Mouse (Mus musculus) inflammation-experienced regulatory T-cells, adult 6 months (primary cell): ENCODE data around the gene Phf21a. TPM values are rescaled to one million over a fixed set of nuclear protein-coding genes. Genes with fewer than 3 reads are reported as not detected.
A peak's percentile ranks its signal among the peaks of the same experiment; 100 is the strongest.
"Not testable (repeated sequence)": the region's sequence is repeated elsewhere in the genome, so short reads cannot be mapped to it uniquely, and the experiment has no call there.

ENCODE experiments used
- ATAC-seq: one replicate; pipeline ENCODE4 v1.8.0; 2017
- polyA plus RNA-seq, 3 experiments: library from polyadenylated mRNA; unstranded; fragments of 100-300 nt; shearing (Covaris generic); gene quantifications; one replicate each; pipeline ENCODE4 v1.2.1; 2017

The Phf21a gene
- polyA plus RNA-seq, 3 experiments from 2014 or later = 44.3 to 68.5 (median 54.2) TPM

- no peak for ATAC-seq
Measured at GRCm38 (mm10) chr2:92385113-92386051, 292.5 kb downstream of the Phf21a start.

GRCm38 (mm10) chr2:92386821-92387570, 294.1 kb downstream of the Phf21a start:
- ATAC-seq = no peak

GRCm38 (mm10) chr2:92387646-92388045, 294.7 kb downstream of the Phf21a start:
- no peak for ATAC-seq

- no peak for ATAC-seq
Measured at GRCm38 (mm10) chr2:92388081-92388517, 295.2 kb downstream of the Phf21a start.

GRCm38 (mm10) chr2:92388891-92389641, 296.1 kb downstream of the Phf21a start:
- ATAC-seq = peak; percentile 56

GRCm38 (mm10) chr2:92389645-92390044, 296.7 kb downstream of the Phf21a start:
- no peak for ATAC-seq

- no peak for ATAC-seq
Measured at GRCm38 (mm10) chr2:92390206-92390930, 297.5 kb downstream of the Phf21a start.

- no peak for ATAC-seq
Measured at GRCm38 (mm10) chr2:92391116-92391515, 298.2 kb downstream of the Phf21a start.

GRCm38 (mm10) chr2:92391703-92392317, 298.9 kb downstream of the Phf21a start:
- ATAC-seq = no peak

- ATAC-seq = peak; percentile 56
Measured at GRCm38 (mm10) chr2:92392318-92393264, 299.7 kb downstream of the Phf21a start.

- ATAC-seq = no peak
Measured at GRCm38 (mm10) chr2:92395535-92395934, 302.6 kb downstream of the Phf21a start.

- no peak for ATAC-seq
Measured at GRCm38 (mm10) chr2:92397436-92397835, 304.5 kb downstream of the Phf21a start.

GRCm38 (mm10) chr2:92399877-92400276, 307.0 kb downstream of the Phf21a start:
- not testable (repeated sequence) for ATAC-seq

GRCm38 (mm10) chr2:92400682-92401081, 307.8 kb downstream of the Phf21a start:
- no peak for ATAC-seq

- no peak for ATAC-seq
Measured at GRCm38 (mm10) chr2:92401091-92401561, 308.2 kb downstream of the Phf21a start, which contains the start of gene Mapk8ip1. Gene Mapk8ip1 (minus strand): TSS chr2:92401263.

- no peak for ATAC-seq
Measured at GRCm38 (mm10) chr2:92402591-92403326, 309.8 kb downstream of the Phf21a start.

- ATAC-seq = no peak
Measured at GRCm38 (mm10) chr2:92403776-92404319, 310.9 kb downstream of the Phf21a start.

- no peak for ATAC-seq
Measured at GRCm38 (mm10) chr2:92404737-92405136, 311.8 kb downstream of the Phf21a start.

GRCm38 (mm10) chr2:92405687-92406086, 312.8 kb downstream of the Phf21a start:
- no peak for ATAC-seq
